Mouse (Mus musculus) heart, embryonic 14.5 days (tissue): Measurements from ENCODE around the gene Bub3. TPM values are rescaled to one million over a fixed set of nuclear protein-coding genes. Genes with fewer than 3 reads are reported as not detected.

ENCODE experiments used
- ATAC-seq: fragments of 200-750 bp; cut with Nextera tagmentation; 2 replicates; pipeline ENCODE4 v1.8.0; 2017; ENCODE audit warnings: low read depth, moderate TSS enrichment; ENCODE audit not compliant: insufficient number of reproducible peaks, insufficient read depth, low FRiP score
- H3K27ac ChIP-seq, 2 experiments: fragments of 200-500 bp in 1 of 2; fragments of 300-500 bp in 1 of 2; sonication (generic) in 1 of 2; replicated peaks in 1 of 2; 2 replicates each; pipeline ENCODE4 v1.5.1; 2012 to 2014; ENCODE audit warnings: low read depth in 2 of 2, low read length in 2 of 2, control low read depth in 1 of 2, mild to moderate bottlenecking in 1 of 2, mixed read lengths in 1 of 2; ENCODE audit not compliant: control insufficient read depth in 1 of 2, insufficient read depth in 1 of 2
- H3K27me3 ChIP-seq: fragments of 300-500 bp; sonication (generic); 2 replicates; pipeline ENCODE4 v1.6.1; 2014; ENCODE audit warnings: mild to moderate bottlenecking, low read length, control low read depth; ENCODE audit not compliant: control insufficient read depth, insufficient read depth
- H3K36me3 ChIP-seq: fragments of 300-500 bp; sonication (generic); 2 replicates; pipeline ENCODE4 v1.6.1; 2014; ENCODE audit warnings: mild to moderate bottlenecking, control low read depth, low read length, mixed read lengths; ENCODE audit not compliant: control insufficient read depth, insufficient read depth
- H3K4me1 ChIP-seq, 2 experiments: fragments of 200-500 bp in 1 of 2; fragments of 300-500 bp in 1 of 2; sonication (generic) in 1 of 2; 2 replicates each; pipeline ENCODE4 v1.6.1; 2012 to 2014; ENCODE audit warnings: low read length in 2 of 2, control low read depth in 1 of 2, mixed read lengths in 1 of 2; ENCODE audit not compliant: control insufficient read depth in 2 of 2, insufficient read depth in 2 of 2
- H3K4me2 ChIP-seq: fragments of 300-500 bp; sonication (generic); 2 replicates; pipeline ENCODE4 v1.6.1; 2014; ENCODE audit warnings: mild to moderate bottlenecking, low read length
- H3K4me3 ChIP-seq, 2 experiments: fragments of 200-500 bp in 1 of 2; fragments of 300-500 bp in 1 of 2; sonication (generic) in 1 of 2; 2 replicates each; pipeline ENCODE4 v1.5.1; 2012 to 2014; ENCODE audit warnings: low read length in 2 of 2, mild to moderate bottlenecking in 2 of 2, control low read depth in 1 of 2, low read depth in 1 of 2, moderate library complexity in 1 of 2; ENCODE audit not compliant: control insufficient read depth in 1 of 2, insufficient read depth in 1 of 2
- H3K9ac ChIP-seq: fragments of 300-500 bp; sonication (generic); 2 replicates; pipeline ENCODE4 v1.6.1; 2014; ENCODE audit warnings: mild to moderate bottlenecking, low read length
- H3K9me3 ChIP-seq: fragments of 300-500 bp; sonication (generic); 2 replicates; pipeline ENCODE4 v1.6.1; 2016; ENCODE audit warnings: low read length, control low read depth; ENCODE audit not compliant: control insufficient read depth
- WGBS: fragments of 180-500 bp; shearing (Covaris S2); extraction: QIAGEN DNeasy Blood & Tissue Kit; methylation state at CpG from one replicate; pipeline ENCODE4 v1.1.7; 2014; 5-methylcytosine and 5-hydroxymethylcytosine counted together
- polyA plus RNA-seq: library from polyadenylated mRNA; unstranded; fragments of >200 nt; fragmentation: Nextera tagmentation; extraction: Ambion mirVana; gene quantifications from 2 replicates; pipeline ENCODE4 v1.2.1, GENCODE M21; 2014

The Bub3 gene
- polyA plus RNA-seq, 1 experiment from 2014 or later: 121 TPM

GRCm38 (mm10) chr7:131603186-131603585, 43.2 kb downstream of the Bub3 start:
- Histone ChIP-seq H3K36me3 (no peaks in the 10 kb centered on the region), H3K4me1 (peaks cover 4 to 6% of the 10 kb centered on the region in 2 experiments; a peak in 3 of 4 replicates), H3K9me3 (no peaks in the 10 kb centered on the region), H3K4me3 (no peak overlapping the region), H3K27me3 (peaks cover 6% of the 10 kb centered on the region; the same call in 1 of the 2 replicates), H3K27ac (no peak overlapping the region), H3K4me2 (no peak overlapping the region), H3K9ac (no peak overlapping the region)
- no peak for ATAC-seq
- WGBS: 20% methylated on average over 10 of the region's 11 CpGs

GRCm38 (mm10) chr7:131604946-131605345, 44.9 kb downstream of the Bub3 start:
- Histone ChIP-seq H3K4me1 (peaks cover 4 to 7% of the 10 kb centered on the region in 2 experiments; a peak in 3 of 4 replicates), H3K4me3 (no peak overlapping the region), H3K27ac (no peak overlapping the region), H3K4me2 (no peak overlapping the region), H3K9ac (no peak overlapping the region), H3K9me3 (no peaks in the 10 kb centered on the region), H3K27me3 (0 out of 2 replicates have a peak, but pooled peaks cover 3% of the 10 kb centered on the region), H3K36me3 (no peaks in the 10 kb centered on the region)
- WGBS: 85% methylated on average over 10 of the region's 10 CpGs
- ATAC-seq: no peak

GRCm38 (mm10) chr7:131605481-131605880, 45.5 kb downstream of the Bub3 start:
- H3K4me2 ChIP-seq: no peak overlapping the region
- no peaks in the 10 kb centered on the region for H3K9me3 ChIP-seq
- no peaks in the 10 kb centered on the region for H3K36me3 ChIP-seq
- peaks cover 4 to 7% of the 10 kb centered on the region in 2 experiments; a peak in 3 of 4 replicates for H3K4me1 ChIP-seq
- no peak overlapping the region for H3K9ac ChIP-seq
- no peak for ATAC-seq
- 55% methylated on average over 4 of the region's 4 CpGs for WGBS
- H3K27me3 ChIP-seq: 0 out of 2 replicates have a peak, but pooled peaks cover 3% of the 10 kb centered on the region
- no peak overlapping the region for H3K4me3 ChIP-seq
- H3K27ac ChIP-seq: no peak overlapping the region

GRCm38 (mm10) chr7:131608049-131608448, 48.0 kb downstream of the Bub3 start:
- Histone ChIP-seq H3K27me3 (no peaks in the 10 kb centered on the region), H3K9me3 (no peaks in the 10 kb centered on the region), H3K4me3 (no peak overlapping the region), H3K36me3 (no peaks in the 10 kb centered on the region), H3K4me1 (peaks cover 4 to 7% of the 10 kb centered on the region in 2 experiments; a peak in 3 of 4 replicates), H3K27ac (peak overlapping the region; percentile 3 to 44; a peak in 2 of 4 replicates), H3K9ac (no peak overlapping the region), H3K4me2 (no peak overlapping the region)
- 47% methylated on average over 6 of the region's 6 CpGs for WGBS
- 0 out of 2 replicates have a peak, but pooled peaks have one; percentile 26 for ATAC-seq

- H3K4me2 ChIP-seq: no peak overlapping the region
- no peaks in the 10 kb centered on the region for H3K9me3 ChIP-seq
- no peak for ATAC-seq
- H3K27me3 ChIP-seq: no peaks in the 10 kb centered on the region
- no peaks in the 10 kb centered on the region for H3K36me3 ChIP-seq
- H3K4me1 ChIP-seq: peaks cover 4 to 7% of the 10 kb centered on the region in 2 experiments; a peak in 3 of 4 replicates
- no peak overlapping the region for H3K27ac ChIP-seq
- no peak overlapping the region for H3K4me3 ChIP-seq
- no peak overlapping the region for H3K9ac ChIP-seq
- whole genome bisulfite sequencing: 35% methylated on average over 7 of the region's 7 CpGs
Measured at GRCm38 (mm10) chr7:131609677-131610076, 49.7 kb downstream of the Bub3 start.

Other genes starting within 250 kb of the Bub3 start
- 0.39 and 1.1 TPM in 2 replicates for gene Cuzd1, start 237.9 kb upstream of the Bub3 start, polyA plus RNA-seq
- gene Fam24b, start 230.7 kb upstream of the Bub3 start, polyA plus RNA-seq: not detected in 2 replicates
- gene Fam24a, start 226.4 kb upstream of the Bub3 start, polyA plus RNA-seq: not detected in 2 replicates
- 17.1 and 17.4 TPM in 2 replicates for gene 2310057M21Rik, start 197.5 kb upstream of the Bub3 start, polyA plus RNA-seq
- gene Pstk, start 189.1 kb upstream of the Bub3 start, polyA plus RNA-seq: 88.8 and 98.9 TPM in 2 replicates
- gene Ikzf5, start 149.7 kb upstream of the Bub3 start, polyA plus RNA-seq: 10.8 and 11.3 TPM in 2 replicates
- gene Acadsb, start 149.6 kb upstream of the Bub3 start, polyA plus RNA-seq: 91.6 and 98.3 TPM in 2 replicates
- gene Hmx3, start 17.4 kb upstream of the Bub3 start, polyA plus RNA-seq: 0.14 TPM in 1 of 2 replicates, not detected in the other
- gene Hmx2, start 11.4 kb upstream of the Bub3 start, polyA plus RNA-seq: 0.07 TPM in 1 of 2 replicates, not detected in the other